Mouse (Mus musculus): ENCODE measurements around the gene Crcp.

GRCm38 (mm10) chr5:130023067-130023766 lies 5.9 kb upstream of the Crcp start:
- no peak for TF ChIP-seq CTCF (IDR thresholded peaks at IDR 0.05)
- no peak for TF ChIP-seq EP300 (IDR thresholded peaks at IDR 0.05; ENCODE audit: insufficient read depth, low read depth, low read length)
- TF ChIP-seq POLR2A (IDR thresholded peaks at IDR 0.05; ENCODE audit: insufficient read depth, low read depth, low read length): no peak

Measured in heart, adult 2 months (tissue).